Mouse (Mus musculus): ENCODE results near the gene Igsf11. TPM values are rescaled to one million over a fixed set of nuclear protein-coding genes. Genes with fewer than 3 reads are reported as not detected.

Gene Igsf11
- polyA plus RNA-seq (2014; fragmentation: Nextera tagmentation; extraction: Ambion mirVana) = 4.1 and 4.5 TPM in 2 replicates

DNA sequence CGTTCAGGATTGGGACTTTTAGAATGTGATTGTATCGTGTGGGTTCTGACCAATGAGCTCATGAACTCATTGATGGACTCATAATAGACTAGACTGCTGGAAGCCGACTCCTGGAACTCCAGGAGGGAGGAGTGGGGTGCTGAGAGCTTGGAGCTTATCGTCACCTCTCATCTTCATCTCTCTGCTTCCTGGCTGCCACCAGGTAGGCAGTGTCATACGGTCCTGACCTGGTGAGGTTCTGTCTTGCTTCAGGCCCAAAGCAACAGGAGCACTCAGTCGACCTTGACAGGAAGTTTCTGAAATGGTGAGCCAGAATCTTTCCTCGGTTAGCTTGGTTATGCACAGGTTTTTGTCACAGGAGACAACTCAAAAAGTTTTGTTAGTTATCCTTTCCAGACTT, at the start of gene Igsf11:
Gene Igsf11, plus strand, starts transcription at position 301 of the 400 bp plus-strand sequence.
- no peaks in the 10 kb centered on the region for H3K9me3 ChIP-seq (ENCODE audit: control insufficient read depth, low read length)

GRCm38 (mm10) chr16:38858120-38858749, 34.2 kb upstream of the Igsf11 start:
- Histone ChIP-seq H3K27me3 (ENCODE audit: control insufficient read depth, insufficient read depth, low read length) (no peaks in the 10 kb centered on the region), H3K4me1 (replicated peaks; ENCODE audit: control insufficient read depth, insufficient read depth, low read length) (no peaks in the 10 kb centered on the region), H3K4me2 (ENCODE audit: low read depth, low read length, severe bottlenecking) (no peak overlapping the region), H3K9me3 (ENCODE audit: control insufficient read depth, low read length) (no peaks in the 10 kb centered on the region), H3K36me3 (ENCODE audit: control insufficient read depth, insufficient read depth, low read length) (no peaks in the 10 kb centered on the region), H3K27ac (ENCODE audit: low read depth, low read length) (no peak overlapping the region), H3K9ac (ENCODE audit: low read length) (no peak overlapping the region), H3K4me3 (ENCODE audit: low read depth, low read length) (no peak overlapping the region)
- 37% methylated on average over 8 of the region's 8 CpGs for WGBS
- no peak for ATAC-seq (replicated peaks; ENCODE audit: low FRiP score)
- no peak for DNase-seq (ENCODE audit: low spot score)

More for the DNA sequence above, at the start of gene Igsf11:
- Histone ChIP-seq H3K9ac (ENCODE audit: low read length) (no peak within 1 kb of the TSS), H3K27me3 (ENCODE audit: control insufficient read depth, insufficient read depth, low read length) (no peaks in the 10 kb centered on the region), H3K4me2 (ENCODE audit: low read depth, low read length, severe bottlenecking) (no peak within 1 kb of the TSS), H3K27ac (ENCODE audit: low read depth, low read length) (no peak within 1 kb of the TSS), H3K4me1 (replicated peaks; ENCODE audit: control insufficient read depth, insufficient read depth, low read length) (no peaks in the 10 kb centered on the region), H3K4me3 (ENCODE audit: low read depth, low read length) (no peak within 1 kb of the TSS), H3K36me3 (ENCODE audit: control insufficient read depth, insufficient read depth, low read length) (no peaks in the 10 kb centered on the region)
- WGBS = 82% methylated on average over 7 of the region's 7 CpGs
- DNase-seq (ENCODE audit: low spot score) (no peak), ATAC-seq (replicated peaks; ENCODE audit: low FRiP score) (no peak)

DNA sequence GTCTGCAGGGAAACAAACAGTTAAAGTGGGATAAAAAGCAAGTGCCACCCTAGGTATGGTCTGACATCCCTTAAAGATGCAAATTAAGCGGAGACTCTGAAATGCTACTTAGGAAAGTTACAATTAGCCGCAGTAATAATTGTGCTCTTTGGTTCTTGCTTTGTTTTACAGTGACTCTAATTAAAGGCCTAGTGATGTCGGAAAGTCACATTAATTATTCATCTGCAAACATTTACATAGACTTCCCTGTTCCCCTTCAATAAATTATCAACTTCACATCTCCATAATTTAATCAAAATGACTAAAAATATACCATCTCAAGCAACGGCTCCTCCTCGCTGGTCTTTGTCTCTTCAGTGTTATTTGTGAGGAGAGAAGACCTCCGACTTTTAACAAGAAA, 31.9 kb upstream of the Igsf11 start:
- H3K4me3 ChIP-seq (ENCODE audit: low read depth, low read length) = no peak overlapping the region
- 65% methylated on average over 6 of the region's 6 CpGs for WGBS
- no peaks in the 10 kb centered on the region for H3K9me3 ChIP-seq (ENCODE audit: control insufficient read depth, low read length)
- DNase-seq (ENCODE audit: low spot score) (no peak), ATAC-seq (replicated peaks; ENCODE audit: low FRiP score) (no peak)
- H3K36me3 ChIP-seq (ENCODE audit: control insufficient read depth, insufficient read depth, low read length) = no peaks in the 10 kb centered on the region
- no peak overlapping the region for H3K4me2 ChIP-seq (ENCODE audit: low read depth, low read length, severe bottlenecking)
- no peaks in the 10 kb centered on the region for H3K27me3 ChIP-seq (ENCODE audit: control insufficient read depth, insufficient read depth, low read length)
- H3K4me1 ChIP-seq (replicated peaks; ENCODE audit: control insufficient read depth, insufficient read depth, low read length) = no peaks in the 10 kb centered on the region
- H3K9ac ChIP-seq (ENCODE audit: low read length) = no peak overlapping the region
- no peak overlapping the region for H3K27ac ChIP-seq (ENCODE audit: low read depth, low read length)

- Histone ChIP-seq H3K9me3 (ENCODE audit: control insufficient read depth, low read length) (no peaks in the 10 kb centered on the region), H3K36me3 (ENCODE audit: control insufficient read depth, insufficient read depth, low read length) (no peaks in the 10 kb centered on the region), H3K4me1 (replicated peaks; ENCODE audit: control insufficient read depth, insufficient read depth, low read length) (no peaks in the 10 kb centered on the region), H3K4me3 (ENCODE audit: low read depth, low read length) (no peak overlapping the region), H3K27ac (ENCODE audit: low read depth, low read length) (no peak overlapping the region), H3K4me2 (ENCODE audit: low read depth, low read length, severe bottlenecking) (no peak overlapping the region), H3K27me3 (ENCODE audit: control insufficient read depth, insufficient read depth, low read length) (no peaks in the 10 kb centered on the region), H3K9ac (ENCODE audit: low read length) (no peak overlapping the region)
- no peak for ATAC-seq (replicated peaks; ENCODE audit: low FRiP score)
- DNase-seq (ENCODE audit: low spot score) = no peak
- WGBS = 87% methylated on average over 5 of the region's 5 CpGs
Observed at GRCm38 (mm10) chr16:38864358-38864757, 28.1 kb upstream of the Igsf11 start.

- no peak overlapping the region for H3K9ac ChIP-seq (ENCODE audit: low read length)
- H3K27me3 ChIP-seq (ENCODE audit: control insufficient read depth, insufficient read depth, low read length) = no peaks in the 10 kb centered on the region
- H3K27ac ChIP-seq (ENCODE audit: low read depth, low read length) = no peak overlapping the region
- H3K9me3 ChIP-seq (ENCODE audit: control insufficient read depth, low read length) = no peaks in the 10 kb centered on the region
- ATAC-seq (replicated peaks; ENCODE audit: low FRiP score) (no peak), DNase-seq (ENCODE audit: low spot score) (no peak)
- no peak overlapping the region for H3K4me2 ChIP-seq (ENCODE audit: low read depth, low read length, severe bottlenecking)
- 88% methylated on average over 4 of the region's 4 CpGs for WGBS
- 0 out of 2 replicates have a peak, but pooled peaks cover 2% of the 10 kb centered on the region for H3K4me1 ChIP-seq (replicated peaks; ENCODE audit: control insufficient read depth, insufficient read depth, low read length)
- H3K4me3 ChIP-seq (ENCODE audit: low read depth, low read length) = no peak overlapping the region
- H3K36me3 ChIP-seq (ENCODE audit: control insufficient read depth, insufficient read depth, low read length) = no peaks in the 10 kb centered on the region
Observed at GRCm38 (mm10) chr16:38873231-38873630, 19.2 kb upstream of the Igsf11 start.

GRCm38 (mm10) chr16:38874481-38874880, 18.0 kb upstream of the Igsf11 start:
- H3K9ac ChIP-seq (ENCODE audit: low read length) = no peak overlapping the region
- no peaks in the 10 kb centered on the region for H3K36me3 ChIP-seq (ENCODE audit: control insufficient read depth, insufficient read depth, low read length)
- no peaks in the 10 kb centered on the region for H3K27me3 ChIP-seq (ENCODE audit: control insufficient read depth, insufficient read depth, low read length)
- no peak overlapping the region for H3K4me3 ChIP-seq (ENCODE audit: low read depth, low read length)
- DNase-seq (ENCODE audit: low spot score) (no peak), ATAC-seq (replicated peaks; ENCODE audit: low FRiP score) (no peak)
- H3K27ac ChIP-seq (ENCODE audit: low read depth, low read length) = no peak overlapping the region
- 45% methylated on average over 4 of the region's 4 CpGs for WGBS
- 0 out of 2 replicates have a peak, but pooled peaks cover 2% of the 10 kb centered on the region for H3K4me1 ChIP-seq (replicated peaks; ENCODE audit: control insufficient read depth, insufficient read depth, low read length)
- no peaks in the 10 kb centered on the region for H3K9me3 ChIP-seq (ENCODE audit: control insufficient read depth, low read length)
- H3K4me2 ChIP-seq (ENCODE audit: low read depth, low read length, severe bottlenecking) = no peak overlapping the region

GRCm38 (mm10) chr16:38898816-38899425, 6.5 kb downstream of the Igsf11 start:
- no peaks in the 10 kb centered on the region for H3K27me3 ChIP-seq (ENCODE audit: control insufficient read depth, insufficient read depth, low read length)
- 51% methylated on average over 8 of the region's 8 CpGs for WGBS
- no peak overlapping the region for H3K4me2 ChIP-seq (ENCODE audit: low read depth, low read length, severe bottlenecking)
- no peak overlapping the region for H3K4me3 ChIP-seq (ENCODE audit: low read depth, low read length)
- H3K27ac ChIP-seq (ENCODE audit: low read depth, low read length) = no peak overlapping the region
- ATAC-seq (replicated peaks; ENCODE audit: low FRiP score) = no peak
- H3K9ac ChIP-seq (ENCODE audit: low read length) = no peak overlapping the region
- DNase-seq (ENCODE audit: low spot score) = no peak
- no peaks in the 10 kb centered on the region for H3K36me3 ChIP-seq (ENCODE audit: control insufficient read depth, insufficient read depth, low read length)
- H3K4me1 ChIP-seq (replicated peaks; ENCODE audit: control insufficient read depth, insufficient read depth, low read length) = no peaks in the 10 kb centered on the region; the same call in 1 of the 2 replicates
- no peaks in the 10 kb centered on the region for H3K9me3 ChIP-seq (ENCODE audit: control insufficient read depth, low read length)

DNA sequence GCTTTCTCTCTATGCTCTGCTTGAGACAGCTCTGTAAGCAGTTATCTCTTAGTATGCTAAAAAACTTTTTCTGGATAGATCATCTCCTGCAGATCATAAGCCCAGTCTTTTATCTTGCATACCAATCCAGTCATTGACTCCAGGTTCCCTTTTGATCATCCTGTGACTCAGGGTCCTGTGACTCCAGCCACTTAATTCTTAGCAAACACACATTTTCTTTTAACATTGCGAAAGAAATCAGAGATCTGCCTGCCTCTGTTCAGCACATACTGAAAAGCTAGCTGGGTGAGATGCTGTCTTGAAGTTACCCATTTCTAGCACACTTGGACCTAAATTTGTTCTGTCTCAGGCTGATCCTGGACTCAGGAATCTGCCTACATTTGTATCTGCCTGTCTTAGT, 7.6 kb downstream of the Igsf11 start:
- WGBS = 90% methylated on average over 1 of the region's 1 CpGs
- no peaks in the 10 kb centered on the region for H3K27me3 ChIP-seq (ENCODE audit: control insufficient read depth, insufficient read depth, low read length)

More for the DNA sequence above, 7.6 kb downstream of the Igsf11 start:
- no peaks in the 10 kb centered on the region for H3K9me3 ChIP-seq (ENCODE audit: control insufficient read depth, low read length)
- H3K27ac ChIP-seq (ENCODE audit: low read depth, low read length) = no peak overlapping the region
- no peak overlapping the region for H3K4me2 ChIP-seq (ENCODE audit: low read depth, low read length, severe bottlenecking)
- DNase-seq (ENCODE audit: low spot score) (no peak), ATAC-seq (replicated peaks; ENCODE audit: low FRiP score) (no peak)
- H3K4me3 ChIP-seq (ENCODE audit: low read depth, low read length) = no peak overlapping the region
- H3K9ac ChIP-seq (ENCODE audit: low read length) = no peak overlapping the region
- H3K36me3 ChIP-seq (ENCODE audit: control insufficient read depth, insufficient read depth, low read length) = no peaks in the 10 kb centered on the region
- H3K4me1 ChIP-seq (replicated peaks; ENCODE audit: control insufficient read depth, insufficient read depth, low read length) = no peaks in the 10 kb centered on the region; the same call in 1 of the 2 replicates
